Mouse (Mus musculus) ES-E14 (cell line): ENCODE results near the gene Mapk14.

Experiments
- CHD2 ChIP-seq: IDR thresholded peaks from 2 replicates; pipeline ENCODE4 v1.6.1; 2014; ENCODE audit warnings: mild to moderate bottlenecking, low read depth, low read length, inconsistent platforms
- HCFC1 ChIP-seq: IDR thresholded peaks from 2 replicates; pipeline ENCODE4 v1.6.1; 2012; ENCODE audit warnings: low read length, inconsistent platforms, borderline replicate concordance; ENCODE audit not compliant: insufficient read depth
- ZC3H11A ChIP-seq: IDR thresholded peaks from 2 replicates; pipeline ENCODE4 v1.6.1; 2012; ENCODE audit warnings: low read depth, mild to moderate bottlenecking, inconsistent platforms, low read length, borderline replicate concordance
- ZNF384 ChIP-seq: IDR thresholded peaks from 2 replicates; pipeline ENCODE4 v1.6.1; 2012; ENCODE audit warnings: low read depth, low read length, inconsistent platforms

GRCm38 (mm10) chr17:28699789-28700188 is 8.7 kb downstream of the Mapk14 start:
- TF ChIP-seq ZNF384: no peak
- no peak for TF ChIP-seq HCFC1
- no peak for TF ChIP-seq ZC3H11A
- TF ChIP-seq CHD2: no peak
